Mouse (Mus musculus): ENCODE data around the gene Olfr573-ps1.

The Olfr573-ps1 gene

DNA sequence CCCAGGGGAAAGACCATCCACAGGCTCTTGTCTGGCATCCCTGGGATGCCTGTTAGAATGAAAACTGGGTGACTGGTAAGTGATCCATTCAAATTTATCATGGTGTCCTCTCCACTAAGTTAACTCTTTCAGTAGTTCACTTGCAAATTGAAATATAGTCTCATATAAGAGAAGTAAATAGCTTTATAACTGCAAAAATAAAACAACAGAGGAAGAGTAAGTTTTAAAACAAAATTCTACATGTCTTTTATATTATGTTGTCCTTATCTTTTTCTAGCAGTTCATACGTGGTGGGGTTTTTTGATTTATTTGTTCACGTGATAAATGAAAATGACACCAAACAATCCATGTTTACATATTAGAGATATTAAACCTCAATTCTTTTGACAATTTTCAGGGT is at the start of gene Olfr573-ps1:
TSS of gene Olfr573-ps1 (minus strand) at position 101 of the 400 bp plus-strand sequence.
- no peak for DNase-seq (ENCODE audit: low spot score)

DNA sequence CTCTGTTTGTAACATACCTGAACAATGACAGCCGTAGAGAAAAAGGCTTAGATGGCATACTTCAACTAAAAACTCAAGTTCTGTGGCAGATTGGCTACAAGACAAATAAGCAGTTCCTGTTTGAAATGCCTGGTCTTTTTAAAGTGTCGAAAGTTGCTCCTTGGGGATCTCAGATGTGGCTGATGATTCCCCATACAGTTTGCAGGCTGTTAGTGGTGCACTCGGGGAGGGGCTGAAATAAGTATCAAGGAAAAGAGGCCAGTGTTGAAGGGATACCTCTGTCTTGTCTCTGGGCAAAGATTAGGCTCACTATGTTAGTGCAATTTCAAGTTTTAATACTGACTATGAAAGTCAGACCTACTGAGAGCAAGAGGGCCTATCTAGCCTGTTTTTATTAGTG is 46.8 kb upstream of the Olfr573-ps1 start, which contains the start of gene Olfr578:
TSS of gene Olfr578 (minus strand) at position 101 of the 400 bp plus-strand sequence.
- no peak for DNase-seq (ENCODE audit: low spot score)

DNA sequence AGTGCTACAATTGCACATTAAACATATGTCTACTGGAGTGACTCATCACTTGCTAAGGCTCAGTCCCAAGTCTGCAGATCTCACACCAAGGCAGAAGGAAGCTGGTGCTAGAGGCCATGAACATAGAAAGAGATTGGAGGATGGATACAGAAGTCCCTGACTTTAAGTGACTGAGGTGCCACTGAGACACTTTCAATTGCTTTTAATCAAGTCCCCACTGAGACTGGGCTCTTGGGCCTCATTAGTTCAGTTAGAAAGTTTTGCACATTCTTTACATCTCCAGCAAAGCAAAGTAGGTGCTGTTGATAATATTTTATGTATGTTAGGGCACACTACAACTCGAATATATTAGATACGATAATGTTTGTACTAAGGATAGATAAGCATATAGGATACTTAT is 33.5 kb upstream of the Olfr573-ps1 start, which contains the start of gene Olfr577:
TSS of gene Olfr577 (minus strand) at position 101 of the 400 bp plus-strand sequence.
- DNase-seq (ENCODE audit: low spot score): no peak

DNA sequence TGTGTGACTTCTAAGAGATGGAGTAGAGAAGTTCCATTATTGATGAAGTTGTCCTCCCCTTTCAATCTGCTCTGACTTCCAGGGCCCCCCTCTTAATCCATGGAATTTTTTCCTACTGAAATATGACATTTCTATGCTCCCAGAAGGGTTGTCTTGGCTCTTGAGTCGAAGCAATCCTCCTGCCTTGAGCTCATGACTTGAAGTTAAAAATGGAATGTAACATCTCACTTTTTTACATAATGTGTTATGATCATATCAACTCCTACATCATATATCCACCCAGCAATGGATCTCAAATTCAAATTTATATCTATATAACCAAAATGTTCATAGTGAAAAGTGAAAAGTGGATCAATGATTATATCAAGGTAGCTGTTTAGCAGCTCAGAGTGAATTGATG is 32.0 kb upstream of the Olfr573-ps1 start:
- DNase-seq (ENCODE audit: low spot score): no peak

DNA sequence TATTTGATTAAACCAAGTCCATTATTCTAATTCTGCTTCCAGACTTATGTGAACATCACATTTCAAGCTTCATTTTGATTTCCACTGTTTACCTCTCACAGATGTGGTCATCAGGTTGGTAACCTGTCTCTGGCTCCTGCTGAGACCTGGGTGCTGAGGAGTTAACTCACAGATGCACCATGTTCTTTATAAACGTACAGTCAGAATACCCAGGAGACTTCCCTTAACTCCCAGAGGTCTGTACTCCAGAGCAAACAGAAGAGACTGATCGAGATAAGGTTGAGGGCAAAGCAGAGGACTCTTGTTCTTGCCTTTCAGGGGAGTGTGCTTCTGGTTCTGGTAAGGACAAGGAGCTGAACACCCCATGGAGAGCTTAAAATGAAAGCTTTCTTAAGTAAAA is 20.0 kb upstream of the Olfr573-ps1 start, which contains the start of gene Olfr576:
TSS of gene Olfr576 (plus strand) at position 301 of the 400 bp plus-strand sequence.
- DNase-seq (ENCODE audit: low spot score): no peak

DNA sequence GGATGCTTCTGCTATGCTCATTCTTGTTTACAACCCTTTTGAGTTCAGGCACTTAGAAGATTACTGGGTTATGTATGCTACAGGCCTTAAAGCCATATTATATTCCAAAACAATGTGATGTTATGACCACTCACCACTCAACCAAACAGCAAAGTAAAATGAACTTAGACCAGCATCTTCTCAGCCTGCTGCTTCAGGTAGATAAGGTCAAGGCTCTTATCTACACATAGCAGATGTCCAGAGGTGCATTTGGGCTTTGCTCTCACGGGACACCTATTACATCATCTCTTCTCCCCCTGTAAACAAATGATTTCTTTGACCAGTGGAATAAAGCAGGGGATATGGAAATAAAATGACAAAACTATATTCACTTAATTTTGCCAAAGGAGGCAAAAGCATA is 16.2 kb upstream of the Olfr573-ps1 start, which contains the start of gene Olfr575:
TSS of gene Olfr575 (minus strand) at position 183 of the 400 bp plus-strand sequence.
- DNase-seq (ENCODE audit: low spot score): no peak

DNA sequence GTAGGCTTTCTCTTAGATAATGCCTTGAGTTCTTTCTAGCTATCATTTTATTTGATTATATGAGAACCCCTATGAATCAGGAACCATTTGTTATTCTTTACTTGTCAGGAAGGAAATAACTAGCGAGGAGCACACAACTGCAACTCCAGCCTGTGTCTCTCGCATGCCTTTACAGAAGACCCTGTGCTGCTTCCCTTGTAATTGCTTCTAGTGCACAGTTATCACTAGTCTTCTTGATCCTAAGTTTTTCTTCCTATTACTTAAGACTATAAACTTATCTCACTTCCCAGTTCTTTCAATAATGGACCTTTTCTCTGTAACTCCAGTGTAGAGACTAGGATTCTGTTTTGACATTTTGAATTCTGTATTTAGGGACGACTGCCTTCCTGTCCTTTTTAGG is 15.8 kb upstream of the Olfr573-ps1 start:
- DNase-seq (ENCODE audit: low spot score): no peak

DNA sequence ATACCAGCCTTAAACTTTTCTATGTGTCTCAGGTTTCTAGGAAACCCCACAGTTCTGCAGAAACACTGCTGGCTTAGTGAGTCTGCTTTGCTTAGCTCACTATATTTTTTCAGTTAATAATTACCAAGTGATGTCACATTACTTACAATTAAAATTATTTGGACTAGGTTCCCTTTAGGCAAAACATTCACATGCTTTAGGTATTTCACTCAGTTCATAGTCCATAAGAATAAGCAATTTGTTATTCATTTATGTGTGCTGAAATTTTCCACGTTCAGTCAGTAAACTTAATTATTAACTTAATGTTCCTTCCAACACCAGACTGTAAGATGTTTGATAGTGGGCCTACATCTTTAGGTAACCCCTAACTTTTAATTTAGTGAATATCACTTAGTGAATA is 8.4 kb upstream of the Olfr573-ps1 start:
- DNase-seq (ENCODE audit: low spot score): no peak

DNA sequence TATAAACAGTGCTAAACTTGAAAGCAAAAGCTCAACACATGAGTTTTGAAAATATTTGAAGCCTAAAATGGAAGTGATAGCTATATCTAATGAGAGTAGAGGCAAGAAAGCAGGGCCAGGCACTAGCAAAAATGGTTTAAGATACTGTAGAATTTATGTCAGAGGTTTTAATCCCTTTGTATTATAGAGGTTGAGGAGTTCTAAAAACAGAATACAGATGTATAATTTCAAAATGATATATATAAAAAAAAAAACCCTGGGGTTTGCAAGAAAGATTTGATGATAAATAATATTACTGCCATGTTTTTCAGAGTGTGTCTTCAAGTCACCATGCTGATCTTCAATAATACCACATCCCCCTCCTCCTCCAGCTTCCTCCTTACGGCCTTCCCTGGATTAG is 5.8 kb upstream of the Olfr573-ps1 start, which contains the start of gene Olfr574:
TSS of gene Olfr574 (plus strand) at position 301 of the 400 bp plus-strand sequence.
- no peak for DNase-seq (ENCODE audit: low spot score)

DNA sequence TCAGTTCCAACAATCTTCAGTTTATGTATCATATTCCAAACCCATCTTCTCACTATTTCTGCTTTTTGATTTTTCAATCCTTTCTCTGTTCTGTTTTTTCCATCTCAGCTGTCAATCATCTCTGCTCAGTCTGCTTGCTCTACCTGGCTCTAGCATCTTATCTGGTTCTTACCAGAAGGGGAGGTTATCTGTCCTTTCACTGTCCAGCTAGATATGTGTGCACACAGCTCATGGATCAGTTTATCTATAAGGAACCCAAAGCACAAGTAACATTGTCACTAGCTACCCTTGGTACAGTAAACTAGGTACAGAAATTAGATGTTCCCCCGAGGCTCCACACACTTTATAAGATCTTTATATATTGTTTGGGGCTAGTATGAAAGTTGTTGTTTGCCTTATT is 1.0 kb upstream of the Olfr573-ps1 start:
- no peak for DNase-seq (ENCODE audit: low spot score)

DNA sequence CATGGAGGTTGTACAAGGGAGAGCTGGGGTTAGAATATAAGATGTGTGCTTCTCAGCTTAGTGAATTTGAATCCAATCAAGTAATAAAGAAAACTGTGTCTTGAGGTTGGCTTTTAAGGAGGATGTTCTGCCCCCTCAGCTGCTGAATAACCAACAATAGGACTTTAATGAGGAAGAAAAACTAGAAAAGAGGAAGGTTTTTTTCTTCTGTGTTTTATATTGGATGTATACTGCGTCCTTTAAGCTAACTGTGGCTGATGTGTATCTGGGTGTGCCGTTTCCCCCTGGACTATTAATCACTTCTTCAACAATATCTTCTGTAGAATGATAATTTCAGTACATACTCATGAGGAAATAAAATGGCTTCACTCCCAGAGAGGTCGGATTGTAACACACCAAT is 15.3 kb downstream of the Olfr573-ps1 start:
- no peak for DNase-seq (ENCODE audit: low spot score)

DNA sequence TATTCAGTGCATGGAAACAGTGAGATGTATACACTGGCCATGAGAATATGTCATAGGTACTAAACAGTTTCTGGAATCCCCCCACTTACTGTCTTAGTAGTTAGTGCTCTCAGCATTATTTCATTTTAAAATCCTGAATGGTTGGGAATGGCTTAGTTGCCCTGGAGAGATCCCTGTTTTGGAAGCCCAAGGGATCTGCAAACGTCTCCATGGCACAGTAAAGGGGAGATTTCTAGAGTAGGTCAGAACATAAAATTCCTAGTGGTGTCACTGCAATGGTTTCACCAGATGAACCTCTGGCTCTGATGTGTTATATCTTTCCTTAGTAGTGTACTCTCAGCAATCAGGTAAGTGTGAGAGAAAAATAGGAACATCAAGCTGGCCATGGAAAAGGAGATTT is 18.3 kb downstream of the Olfr573-ps1 start, which contains the start of gene Olfr572:
TSS of gene Olfr572 (plus strand) at position 301 of the 400 bp plus-strand sequence.
- DNase-seq (ENCODE audit: low spot score): no peak

DNA sequence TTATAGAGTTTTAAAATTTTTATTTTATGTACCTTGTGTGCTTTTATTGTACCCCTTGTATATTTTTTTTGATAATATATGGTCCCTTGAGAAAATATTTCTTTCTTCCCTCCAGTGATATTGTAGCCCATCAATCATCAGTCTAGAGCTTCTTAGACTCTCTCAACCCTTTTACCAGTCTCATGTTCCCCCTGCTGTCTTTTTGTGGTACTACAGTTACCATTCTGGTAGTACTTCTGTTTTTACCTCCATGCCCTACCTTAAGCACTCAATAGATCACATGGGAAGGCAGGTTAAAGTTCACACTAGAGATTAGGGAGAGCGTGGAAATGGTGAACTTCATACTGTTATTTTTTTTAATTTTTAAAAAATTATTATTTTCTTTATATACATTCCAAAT is 22.7 kb downstream of the Olfr573-ps1 start:
- DNase-seq (ENCODE audit: low spot score): no peak

DNA sequence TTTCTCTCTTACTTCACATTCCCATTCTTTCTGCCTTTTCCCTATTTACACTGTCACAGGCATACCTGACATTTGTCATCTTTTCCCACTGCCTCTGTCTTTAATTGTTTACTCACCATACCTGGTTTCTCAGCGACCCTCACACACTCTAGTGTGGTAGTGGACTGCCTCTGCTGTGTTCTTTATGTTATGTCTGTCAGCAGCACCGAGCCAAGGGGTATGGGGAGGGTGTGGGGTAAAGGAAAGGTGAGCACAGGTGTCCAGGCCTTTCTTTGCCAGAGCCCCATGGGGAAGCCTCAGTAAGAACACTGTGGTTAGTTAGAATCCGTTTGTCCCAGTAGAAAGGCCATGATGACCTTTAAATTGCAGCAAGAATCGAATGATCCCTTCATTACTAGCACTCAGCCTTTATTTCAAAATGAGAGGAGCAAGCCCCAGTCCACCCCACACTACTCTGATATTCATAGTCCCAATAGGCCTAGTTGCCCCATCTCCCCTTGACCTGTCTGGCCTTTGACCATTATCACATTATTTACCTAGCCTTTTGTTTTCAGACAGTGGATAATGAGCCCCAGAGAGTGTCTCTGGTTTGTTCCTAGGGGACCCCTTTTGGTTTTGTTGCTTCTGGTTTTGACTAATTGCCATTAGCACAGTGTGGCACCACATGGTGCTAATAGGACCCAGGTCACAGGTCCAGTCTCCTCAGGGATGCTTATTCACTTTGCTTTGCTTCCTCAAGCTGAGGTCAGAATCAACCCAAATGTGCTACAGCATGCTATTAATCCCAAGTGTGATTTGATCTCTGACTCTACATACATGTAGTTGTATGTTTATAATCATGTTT is 25.1 kb downstream of the Olfr573-ps1 start, which contains the start of gene Olfr571:
TSS of gene Olfr571 (minus strand) at position 505 of the 844 bp plus-strand sequence.
- no peak for DNase-seq (ENCODE audit: low spot score)

DNA sequence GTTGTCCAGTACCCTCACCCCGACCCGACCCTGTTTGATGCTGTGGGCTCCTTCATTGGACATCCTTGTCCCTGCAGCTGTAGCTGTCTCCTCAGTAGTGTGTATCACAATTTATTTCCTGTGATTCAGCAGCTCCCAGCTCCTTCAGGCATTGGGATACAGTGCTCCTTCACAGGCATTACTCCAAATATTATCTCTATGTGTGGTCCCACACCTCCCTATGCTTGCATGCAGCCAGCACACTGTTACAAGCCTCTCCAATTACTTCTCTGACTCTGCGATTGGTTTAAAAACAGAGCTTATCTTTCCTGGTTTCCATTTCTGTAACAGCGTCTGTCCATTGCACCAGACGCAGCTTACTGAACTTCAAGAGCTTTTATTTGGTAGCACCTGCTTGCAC is 26.0 kb downstream of the Olfr573-ps1 start:
- DNase-seq (ENCODE audit: low spot score): no peak

DNA sequence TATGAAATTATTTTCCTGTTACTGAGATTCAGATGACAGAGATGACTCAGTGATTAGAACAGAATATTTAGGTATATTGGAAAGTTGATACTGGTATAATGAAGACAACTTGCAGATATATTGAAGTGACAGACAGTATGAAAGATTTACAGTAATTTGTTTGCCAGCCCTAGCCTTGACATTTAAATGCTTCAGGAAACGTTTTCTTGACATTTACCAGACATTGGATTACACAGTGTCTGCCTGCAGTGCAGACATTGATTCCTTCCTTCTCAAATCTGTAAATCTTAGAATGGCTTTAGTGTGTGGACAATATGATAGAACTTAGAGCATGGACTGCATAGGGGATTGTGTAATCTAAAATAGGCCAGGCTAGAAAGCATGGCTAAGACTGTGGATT is 27.1 kb downstream of the Olfr573-ps1 start:
- DNase-seq (ENCODE audit: low spot score): no peak

All from testis, postnatal 10 days (tissue).